Mouse (Mus musculus): ENCODE measurements around the gene Galnt6.

Galnt6 gene

DNA sequence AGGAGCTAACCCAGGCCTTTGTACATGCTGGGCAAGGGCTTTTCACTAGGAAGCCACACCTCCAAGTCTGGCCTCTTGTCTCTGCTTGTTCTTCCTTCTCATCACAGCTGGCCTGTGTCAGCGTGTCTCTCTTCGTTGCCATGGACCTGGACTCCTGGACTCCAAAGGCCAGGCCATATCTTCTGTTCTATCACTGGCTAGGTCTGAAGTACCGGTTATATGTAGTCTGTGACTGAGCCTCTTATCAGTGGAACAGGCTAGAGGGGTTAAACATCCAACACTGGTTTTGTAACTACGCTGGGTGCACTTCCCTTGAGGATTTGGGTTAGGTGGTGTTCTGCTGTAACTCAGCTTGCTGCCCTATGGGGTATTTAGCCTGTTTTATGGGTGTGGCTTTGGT is 7.2 kb downstream of the Galnt6 start:
- intact Hi-C loops (cut with DNase I): no loop called here

GRCm38 (mm10) chr15:100721445-100721844 is 7.7 kb downstream of the Galnt6 start:
- intact Hi-C loops (cut with DNase I): no loop called here

DNA sequence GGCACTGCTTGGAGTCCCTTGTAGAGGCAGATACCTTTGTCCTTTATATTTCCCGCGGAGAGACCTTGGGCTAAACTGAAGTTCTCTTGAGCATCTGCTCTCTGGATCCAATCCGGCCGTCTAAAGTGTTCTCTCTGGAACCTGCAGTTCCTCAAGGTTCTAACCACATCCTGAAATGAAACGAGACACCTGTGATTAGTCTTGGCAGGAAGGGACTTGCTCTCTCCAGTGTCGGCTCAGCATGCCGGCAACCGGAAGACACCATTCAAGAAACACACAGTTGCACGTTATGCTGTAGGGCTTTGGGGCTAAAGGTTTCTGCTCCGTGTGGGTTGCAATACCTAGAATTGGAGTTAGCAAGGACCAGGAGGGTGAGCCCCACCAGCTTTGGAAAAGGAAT is 9.1 kb downstream of the Galnt6 start:
- intact Hi-C loops (cut with DNase I): no loop called here

GRCm38 (mm10) chr15:100719217-100719616 is 10.0 kb downstream of the Galnt6 start:
- intact Hi-C loops (cut with DNase I): no loop called here

- intact Hi-C loops (cut with DNase I): no loop called here
These were observed 10.6 kb downstream of the Galnt6 start for GRCm38 (mm10) chr15:100718572-100718971.

- intact Hi-C loops (cut with DNase I): no loop called here
These were observed 11.2 kb downstream of the Galnt6 start for GRCm38 (mm10) chr15:100717933-100718332.

DNA sequence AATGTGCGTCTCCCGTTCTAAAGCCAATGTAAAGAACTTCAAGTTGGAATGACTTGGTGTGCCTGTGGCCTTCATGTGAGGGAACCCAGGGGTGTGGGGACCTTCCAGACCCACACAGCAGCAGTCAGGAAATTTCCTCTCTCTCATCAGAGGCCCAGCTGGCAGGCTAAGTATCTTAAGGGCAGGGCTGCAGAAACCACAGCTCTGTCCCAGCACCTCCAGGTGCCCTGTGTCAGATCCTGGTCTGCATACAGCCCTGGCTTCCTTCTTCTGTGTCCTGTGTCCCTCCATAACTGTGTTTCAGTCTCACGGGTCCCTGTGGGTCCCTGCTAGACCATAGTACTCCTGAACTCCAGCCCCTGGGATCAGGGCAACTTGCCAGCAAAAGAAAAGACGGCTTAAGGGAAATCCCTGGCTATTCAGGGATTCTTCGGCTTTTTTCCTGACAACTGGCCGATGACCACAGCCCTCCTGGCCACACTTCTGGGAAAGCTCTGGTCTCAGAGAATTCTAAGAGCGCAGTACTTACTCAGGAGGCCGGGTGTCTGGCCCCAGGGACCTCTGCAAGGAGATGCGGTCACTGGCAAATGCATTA is 13.7 kb downstream of the Galnt6 start:
- intact Hi-C loops (cut with DNase I): no loop called here

DNA sequence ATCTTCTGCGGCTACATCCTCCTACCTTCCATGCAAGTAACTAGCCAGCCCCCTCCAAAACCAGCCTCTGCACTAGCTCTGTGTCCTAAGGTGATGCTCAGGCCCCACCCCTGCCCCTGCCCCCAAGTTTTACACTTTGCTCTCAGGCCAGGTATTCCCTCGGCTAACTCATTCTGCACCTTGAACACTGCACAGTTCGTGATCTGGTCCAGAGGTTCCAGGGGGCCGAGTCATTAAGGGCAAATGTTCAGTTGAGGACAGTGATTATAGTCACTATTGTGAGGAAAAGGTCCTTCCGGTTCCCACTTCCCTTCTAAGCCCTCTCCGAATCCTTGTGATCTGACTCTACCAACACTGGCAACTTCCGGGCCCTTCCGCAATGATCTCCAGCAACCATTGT is 14.7 kb downstream of the Galnt6 start:
- intact Hi-C loops (cut with DNase I): no loop called here

GRCm38 (mm10) chr15:100710838-100711237 is 18.3 kb downstream of the Galnt6 start:
- intact Hi-C loops (cut with DNase I): no loop called here

- intact Hi-C loops (cut with DNase I): no loop called here
These were observed 20.6 kb downstream of the Galnt6 start for GRCm38 (mm10) chr15:100708433-100709078.

DNA sequence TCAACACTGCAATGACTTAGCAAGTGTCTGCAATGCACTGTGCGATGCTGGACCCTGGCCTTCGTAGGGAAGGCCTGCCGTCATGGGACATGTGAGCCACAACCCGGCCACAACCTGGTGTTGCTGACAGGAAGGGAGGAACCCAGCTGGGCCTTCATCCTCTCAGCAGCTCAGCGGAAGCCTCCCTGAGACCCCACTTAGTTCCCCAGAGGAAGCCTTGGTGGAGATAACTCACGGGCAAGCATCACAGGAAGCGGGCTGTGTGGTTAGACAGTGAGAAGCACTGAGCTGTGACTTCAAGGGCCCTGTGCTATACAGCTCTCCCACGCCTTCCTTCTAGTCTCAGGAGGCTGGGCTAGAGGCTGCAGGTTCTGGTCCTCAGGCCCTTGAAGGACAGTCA is 22.9 kb downstream of the Galnt6 start:
- intact Hi-C loops (cut with DNase I): no loop called here

DNA sequence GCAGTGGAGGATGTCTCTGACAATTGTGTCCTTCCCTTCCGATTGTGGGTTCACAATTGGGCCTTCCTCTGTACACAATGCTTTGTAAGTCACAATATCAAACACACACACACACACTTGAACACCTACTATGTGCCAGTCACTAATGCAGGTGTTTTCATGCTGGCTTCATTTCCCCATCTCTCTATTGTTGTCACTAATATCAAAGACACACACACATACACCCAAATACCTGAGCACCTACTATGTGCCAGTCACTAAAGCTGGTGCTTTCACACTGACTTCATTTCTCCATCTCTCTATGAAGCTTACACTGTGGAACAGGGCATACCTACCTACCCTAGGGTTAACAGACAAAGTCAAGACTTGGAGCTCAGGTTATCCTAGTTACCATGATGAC is 23.8 kb downstream of the Galnt6 start:
- intact Hi-C loops (cut with DNase I): no loop called here

DNA sequence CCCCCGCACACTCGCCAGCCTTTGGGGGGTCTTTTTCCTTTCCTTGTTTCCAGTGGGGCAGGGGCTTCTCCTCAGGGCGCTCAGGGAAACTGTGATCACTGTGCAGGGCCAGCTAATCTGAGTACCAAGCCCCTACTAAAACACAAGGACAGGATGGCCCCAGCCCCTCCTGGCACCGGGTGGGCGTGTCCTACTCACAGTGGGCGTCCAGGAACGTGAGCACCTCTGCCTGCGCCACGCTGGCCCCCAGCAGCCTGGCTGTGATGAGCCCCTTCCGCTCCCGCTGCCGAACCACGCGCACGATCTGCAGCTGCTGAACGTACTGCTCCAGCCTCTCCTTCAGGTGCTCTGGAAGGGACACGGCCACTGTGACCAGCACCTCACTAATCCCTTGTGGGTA is 25.3 kb downstream of the Galnt6 start:
- intact Hi-C loops (cut with DNase I): no loop called here

DNA sequence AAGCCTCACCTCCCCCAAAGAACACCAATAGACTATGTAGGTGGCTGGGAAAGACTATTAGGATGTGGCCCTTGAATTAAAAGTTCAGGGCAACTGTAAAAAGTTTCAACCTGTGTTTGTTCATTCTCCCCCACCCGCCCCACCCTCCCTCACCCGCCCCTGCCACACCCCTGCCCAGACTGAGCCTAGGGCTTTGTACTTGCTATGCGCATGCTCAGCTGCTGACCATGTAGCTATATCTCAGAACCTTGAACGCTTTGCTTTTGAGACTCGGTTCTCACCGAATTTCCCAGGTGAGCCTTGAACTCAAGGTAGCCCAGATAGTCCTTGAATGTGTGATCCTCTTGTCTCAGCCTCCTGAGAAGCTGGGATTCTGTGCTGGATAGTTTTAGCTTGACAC is 27.3 kb downstream of the Galnt6 start:
- intact Hi-C loops (cut with DNase I): no loop called here

- intact Hi-C loops (cut with DNase I): no loop called here
These were observed 28.1 kb downstream of the Galnt6 start for GRCm38 (mm10) chr15:100701108-100701507.

DNA sequence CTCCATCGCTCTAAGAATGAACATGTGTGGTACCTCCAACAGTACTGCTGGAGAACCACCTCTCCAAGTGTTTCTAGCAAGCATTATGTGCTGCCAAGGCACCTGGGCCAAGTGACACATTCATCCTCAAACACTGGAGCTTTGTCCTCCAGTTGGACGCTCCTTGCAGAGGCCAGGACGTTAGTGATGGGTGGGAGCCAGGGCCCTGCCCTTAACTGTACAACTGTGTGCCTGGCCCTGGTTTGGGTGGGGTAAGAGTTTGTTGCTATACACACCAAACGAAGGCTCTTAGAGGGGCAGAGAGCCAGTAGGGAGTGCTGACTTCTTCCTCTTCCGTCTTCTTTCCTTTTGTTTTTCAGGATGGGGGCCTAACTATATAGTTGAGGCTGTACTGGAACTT is 28.8 kb downstream of the Galnt6 start:
- intact Hi-C loops (cut with DNase I): no loop called here

GRCm38 (mm10) chr15:100699386-100699785 is 29.8 kb downstream of the Galnt6 start:
- intact Hi-C loops (cut with DNase I): no loop called here

GRCm38 (mm10) chr15:100698078-100698477 is 31.1 kb downstream of the Galnt6 start:
- intact Hi-C loops (cut with DNase I): no loop called here

DNA sequence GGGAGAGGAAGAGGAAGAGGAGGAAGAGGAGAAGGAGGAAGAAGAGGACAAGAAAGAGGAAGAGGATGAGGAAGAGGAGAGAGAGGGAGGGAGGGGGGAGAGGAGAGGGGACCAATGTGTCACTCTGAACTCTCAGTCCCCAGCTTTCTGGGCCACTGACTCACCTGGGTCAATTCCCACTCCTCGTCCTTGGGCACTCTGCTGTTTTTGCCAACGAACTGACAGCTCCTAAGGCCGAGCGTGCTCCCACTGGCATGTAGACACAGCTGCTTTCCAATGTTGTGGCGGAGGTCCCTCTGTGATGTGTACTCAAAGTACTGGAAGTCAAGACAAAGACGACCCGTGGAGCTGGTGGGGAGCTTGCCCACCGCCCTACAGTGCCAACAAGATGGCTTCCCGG is 34.8 kb downstream of the Galnt6 start:
- intact Hi-C loops (cut with DNase I): no loop called here

DNA sequence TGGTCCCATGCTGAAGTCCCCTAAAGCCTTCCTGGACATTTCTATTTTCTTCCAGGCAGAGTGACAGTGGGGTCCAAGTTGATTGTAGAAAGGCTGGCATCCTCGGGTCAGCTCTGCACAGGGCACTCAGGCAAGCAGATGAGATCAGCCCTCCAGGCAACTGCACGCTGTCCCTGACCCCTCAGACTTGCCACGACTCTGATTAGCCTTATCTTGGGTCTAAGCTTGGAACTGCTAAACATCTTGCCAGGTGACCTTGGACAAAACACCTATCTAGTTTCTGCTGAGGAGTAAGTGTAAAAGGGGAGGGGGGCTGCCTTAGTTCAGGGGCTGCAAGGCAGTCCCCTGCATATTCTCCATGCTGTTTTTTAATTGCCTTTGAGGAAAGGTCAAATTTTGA is 37.2 kb downstream of the Galnt6 start:
- intact Hi-C loops (cut with DNase I): no loop called here

- intact Hi-C loops (cut with DNase I): loop anchor here (10.0 kb wide), 1 partner anchor 153 kb away; no protein-coding TSS in a partner anchor
These were observed 41.7 kb downstream of the Galnt6 start, which contains the start of gene Cela1 for GRCm38 (mm10) chr15:100687430-100687971. TSS of gene Cela1 (minus strand) at chr15:100687921.

- intact Hi-C loops (cut with DNase I): loop anchor here (10.0 kb wide), 1 partner anchor 152 kb away; no protein-coding TSS in a partner anchor
These were observed 42.2 kb downstream of the Galnt6 start for GRCm38 (mm10) chr15:100686989-100687388.

- intact Hi-C loops (cut with DNase I): loop anchor here (10.0 kb wide), 1 partner anchor 152 kb away; no protein-coding TSS in a partner anchor
These were observed 42.7 kb downstream of the Galnt6 start for GRCm38 (mm10) chr15:100686434-100686833.
